In the genomic region with DNA sequence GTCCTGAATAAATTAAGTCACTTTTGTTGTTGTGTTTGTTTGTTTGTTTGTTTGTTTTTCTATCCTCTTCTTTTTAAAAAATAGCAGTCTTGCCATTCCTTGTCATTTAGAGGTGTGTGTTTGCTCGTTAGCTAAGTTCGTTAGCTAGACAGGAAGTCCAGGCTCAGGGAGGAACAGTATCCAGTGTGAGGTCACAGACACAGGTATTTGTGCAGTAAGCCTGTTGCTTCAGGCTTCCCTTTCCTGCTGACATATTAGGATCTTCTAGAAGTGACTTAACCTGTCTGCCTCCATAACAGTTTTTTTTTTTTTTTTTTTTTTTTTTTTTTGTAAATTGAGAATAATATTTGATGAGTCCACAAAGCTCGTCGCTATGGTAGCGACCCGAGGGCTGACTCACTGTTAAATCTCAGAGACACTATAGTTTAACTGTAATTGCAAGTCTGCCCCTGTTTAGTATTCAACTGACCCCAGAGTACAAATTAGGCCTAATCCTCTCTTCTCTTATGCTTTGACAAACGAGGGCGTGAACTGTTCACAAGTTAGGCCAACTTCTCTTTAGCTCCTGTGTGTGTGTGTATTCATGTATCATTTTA, we compare ENCODE assay signal across 13 mouse cellular contexts.
DNase-seq lines count a peak whose midpoint lies in the region; ATAC-seq lines count a peak whose summit lies in the region.
"Had no signal": no experiment of that assay in that cellular context is flagged by ENCODE, and none has a peak within 500 bp of the region (broad histone marks: within the 10 kb centered on the region; RNA-seq: fewer than 3 reads in every experiment).

No protein-coding gene starts in this region.

- H3K27ac ChIP-seq in heart, embryonic 12.5 days (ENCODE audit: poor library complexity, severe bottlenecking) = no peak overlapping the region
- H3K27ac ChIP-seq in midbrain, embryonic 14.5 days (replicated peaks; ENCODE audit: low read depth, low read length) = no peak overlapping the region
- no peak overlapping the region for H3K27ac ChIP-seq in midbrain, embryonic 16.5 days (ENCODE audit: low read length)
- H3K27ac ChIP-seq: kidney, postnatal 0 days; layer of hippocampus, adult 2 months had no signal

- peaks cover 12% of the 10 kb centered on the region for H3K4me1 ChIP-seq in heart, embryonic 12.5 days (replicated peaks)
- peaks cover 6% of the 10 kb centered on the region; the same call in 1 of the 2 replicates for H3K4me1 ChIP-seq in midbrain, embryonic 14.5 days (ENCODE audit: control insufficient read depth, insufficient read depth, low read length)
- H3K4me1 ChIP-seq in midbrain, embryonic 16.5 days (ENCODE audit: control insufficient read depth, insufficient read depth, low read length) = peaks cover 5% of the 10 kb centered on the region; the same call in 1 of the 2 replicates

- no peaks in the 10 kb centered on the region for H3K9me3 ChIP-seq in heart, embryonic 12.5 days (replicated peaks)
- H3K9me3 ChIP-seq in midbrain, embryonic 14.5 days (ENCODE audit: control insufficient read depth, low read length) = no peaks in the 10 kb centered on the region
- H3K9me3 ChIP-seq in midbrain, embryonic 16.5 days (replicated peaks; ENCODE audit: control insufficient read depth, low read length, poor library complexity, severe bottlenecking) = no peaks in the 10 kb centered on the region

- H3K9ac ChIP-seq in heart, embryonic 12.5 days = no peak overlapping the region
- H3K9ac ChIP-seq in midbrain, embryonic 14.5 days (replicated peaks; ENCODE audit: low read length) = no peak overlapping the region
- no peak overlapping the region for H3K9ac ChIP-seq in midbrain, embryonic 16.5 days (ENCODE audit: low read depth, low read length)

- H3K27me3 ChIP-seq in heart, embryonic 12.5 days (replicated peaks) = no peaks in the 10 kb centered on the region
- no peaks in the 10 kb centered on the region for H3K27me3 ChIP-seq in midbrain, embryonic 14.5 days (ENCODE audit: control insufficient read depth, insufficient read depth, low read length)
- no peaks in the 10 kb centered on the region for H3K27me3 ChIP-seq in midbrain, embryonic 16.5 days (ENCODE audit: control insufficient read depth, insufficient read depth, low read depth, low read length)

- H3K36me3 ChIP-seq in heart, embryonic 12.5 days = no peaks in the 10 kb centered on the region
- H3K36me3 ChIP-seq in midbrain, embryonic 14.5 days (ENCODE audit: control insufficient read depth, insufficient read depth, low read length) = no peaks in the 10 kb centered on the region
- H3K36me3 ChIP-seq in midbrain, embryonic 16.5 days (ENCODE audit: control insufficient read depth, insufficient read depth, low read length) = no peaks in the 10 kb centered on the region

- ATAC-seq in heart, embryonic 12.5 days (ENCODE audit: insufficient number of reproducible peaks, low FRiP score) = no peak
- ATAC-seq in midbrain, embryonic 14.5 days (ENCODE audit: low FRiP score, low TSS enrichment) = no peak
- no peak for ATAC-seq in midbrain, embryonic 16.5 days
- ATAC-seq: inflammation-experienced regulatory T-cells, adult 6 months had no signal

- WGBS in heart, embryonic 12.5 days = 69% methylated on average over 8 of the region's 8 CpGs
- 53% methylated on average over 8 of the region's 8 CpGs for WGBS in midbrain, embryonic 14.5 days
- 39% methylated on average over 8 of the region's 8 CpGs for WGBS in midbrain, embryonic 16.5 days

- peak; percentile 64 for DNase-seq in heart, adult 11 months
- DNase-seq in midbrain, embryonic 14.5 days = peak; percentile 10
- peak; percentile 14 for DNase-seq in induced T-regulatory cell, adult 2 months (ENCODE audit: low read depth)
- no peak for DNase-seq in urinary bladder, postnatal 25 days (ENCODE audit: low spot score)
- DNase-seq in layer of hippocampus, adult 9-11 months = no peak
- DNase-seq: adrenal gland, adult 8-10 months; cerebellum, adult 8-10 months had no signal

- H3K4me3 ChIP-seq in heart, embryonic 12.5 days = no peak overlapping the region
- no peak overlapping the region for H3K4me3 ChIP-seq in midbrain, embryonic 14.5 days (replicated peaks; ENCODE audit: low read depth, low read length)
- H3K4me3 ChIP-seq in midbrain, embryonic 16.5 days (ENCODE audit: low read depth, low read length) = no peak overlapping the region
- H3K4me3 ChIP-seq: layer of hippocampus, adult 2 months had no signal

- no peak overlapping the region for H3K4me2 ChIP-seq in heart, embryonic 12.5 days
- no peak overlapping the region for H3K4me2 ChIP-seq in midbrain, embryonic 14.5 days (ENCODE audit: low read length)
- no peak overlapping the region for H3K4me2 ChIP-seq in midbrain, embryonic 16.5 days (ENCODE audit: low read length)
- H3K4me2 ChIP-seq: heart, embryonic 11.5 days had no signal

Comparison
In these comparisons a context has a peak if more than half of its experiments do, and no peak if none do; other contexts are left out.
1. DNase-seq: peak in heart, adult 11 months (single experiment), midbrain, embryonic 14.5 days (single experiment) and induced T-regulatory cell, adult 2 months (single experiment); none in urinary bladder, postnatal 25 days (single experiment) and layer of hippocampus, adult 9-11 months (single experiment).